Mouse (Mus musculus) thymus, postnatal 0 days (tissue): ENCODE results near the gene D430041D05Rik. TPM values are rescaled to one million over a fixed set of nuclear protein-coding genes. Genes with fewer than 3 reads are reported as not detected.

Experiments used
- DNase-seq: peaks from one replicate; pipeline ENCODE4 v3.0.0-alpha.2; 2015; ENCODE audit warnings: low spot score
- polyA plus RNA-seq: library from polyadenylated mRNA; unstranded; fragments of >200 nt; fragmentation: Nextera tagmentation; extraction: Ambion mirVana; gene quantifications from 2 replicates; pipeline ENCODE4 v1.2.1, GENCODE M21; 2015

The D430041D05Rik gene
- polyA plus RNA-seq, 1 experiment from 2014 or later = 1.1 TPM

GRCm38 (mm10) chr2:104408351-104408750 lies 2.5 kb downstream of the D430041D05Rik start:
- no peak for DNase-seq

GRCm38 (mm10) chr2:104407913-104408312 lies 2.9 kb downstream of the D430041D05Rik start:
- no peak for DNase-seq

DNA sequence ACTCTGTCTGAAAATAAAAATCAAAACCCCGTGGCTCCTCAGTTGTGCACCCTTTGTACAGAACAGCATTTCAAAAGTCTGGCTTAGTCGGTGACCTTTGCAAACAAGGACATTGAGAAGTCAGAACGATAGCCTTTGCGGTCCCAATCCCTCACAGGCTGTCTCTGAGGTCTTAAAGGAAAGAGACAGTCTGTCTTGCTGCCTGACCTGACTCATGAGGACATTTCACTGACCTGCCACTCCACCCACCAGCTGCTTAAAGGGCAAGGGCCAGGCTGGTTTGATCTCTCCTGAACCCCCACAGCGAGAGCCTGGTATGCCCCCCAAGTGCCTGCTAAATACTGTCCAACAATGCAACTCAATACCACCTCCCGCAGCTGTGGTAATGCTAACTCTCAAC lies 6.8 kb downstream of the D430041D05Rik start:
- DNase-seq = no peak

DNA sequence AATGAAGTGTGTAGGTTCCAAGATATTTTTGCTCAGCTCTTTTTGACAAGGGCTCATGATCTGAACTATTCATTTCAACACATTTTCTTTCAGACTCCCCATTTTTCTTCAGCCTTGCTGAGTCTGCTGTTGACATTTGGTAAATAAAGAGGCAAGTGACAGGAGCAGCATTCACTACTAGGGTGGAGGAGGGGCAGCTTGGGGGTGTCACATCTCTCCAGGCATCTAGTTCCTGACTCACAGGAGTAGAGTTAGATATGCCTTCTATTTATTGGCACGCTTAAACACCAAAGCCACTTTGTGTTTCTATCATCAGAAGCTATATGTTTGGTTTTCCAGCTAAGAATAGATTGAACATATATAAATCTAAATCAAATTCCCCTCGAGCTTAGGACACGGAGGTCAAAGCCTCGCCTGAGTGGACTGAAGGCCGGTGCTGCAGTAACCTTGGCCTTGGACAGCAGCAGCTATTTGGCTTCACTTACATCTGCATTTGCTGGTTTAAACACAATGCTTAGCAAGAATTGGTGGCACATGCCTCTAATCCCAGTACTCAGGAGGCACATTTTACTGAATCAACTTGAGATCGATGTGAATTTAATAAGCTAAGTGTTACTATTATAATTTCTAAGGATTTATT lies 12.0 kb downstream of the D430041D05Rik start:
- DNase-seq = no peak

- DNase-seq = no peak
Measured at GRCm38 (mm10) chr2:104395961-104396360, 14.9 kb downstream of the D430041D05Rik start.

- DNase-seq = no peak
Measured at GRCm38 (mm10) chr2:104394769-104395168, 16.0 kb downstream of the D430041D05Rik start.

DNA sequence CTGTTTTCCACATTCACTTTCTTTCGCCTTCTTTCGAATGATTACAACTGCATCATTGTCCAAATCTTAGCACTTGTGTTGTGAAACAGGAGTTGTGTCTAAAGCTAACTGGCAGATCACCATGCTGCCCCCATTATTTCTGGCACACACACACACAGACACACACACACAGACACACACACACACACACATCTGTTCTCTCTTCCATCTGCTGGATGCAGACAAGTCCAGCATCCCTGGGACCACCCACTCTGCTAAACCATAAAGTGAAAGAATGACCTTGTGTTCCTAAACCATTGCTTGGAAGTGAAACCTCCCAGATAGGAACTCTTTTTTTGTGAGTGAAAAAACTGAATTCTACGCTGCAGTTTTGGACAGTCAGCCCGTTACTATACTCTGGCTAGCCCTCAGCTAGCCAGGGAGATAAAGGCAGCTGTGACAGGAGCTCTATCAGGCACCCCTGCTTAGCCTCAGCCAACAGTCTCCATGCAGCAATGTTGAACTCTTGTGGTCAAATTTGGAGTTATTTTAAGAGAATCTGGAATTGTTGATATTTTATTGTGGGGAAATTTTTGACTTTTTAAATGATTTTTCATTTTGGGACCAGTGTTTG lies 18.0 kb downstream of the D430041D05Rik start:
- DNase-seq = no peak

DNA sequence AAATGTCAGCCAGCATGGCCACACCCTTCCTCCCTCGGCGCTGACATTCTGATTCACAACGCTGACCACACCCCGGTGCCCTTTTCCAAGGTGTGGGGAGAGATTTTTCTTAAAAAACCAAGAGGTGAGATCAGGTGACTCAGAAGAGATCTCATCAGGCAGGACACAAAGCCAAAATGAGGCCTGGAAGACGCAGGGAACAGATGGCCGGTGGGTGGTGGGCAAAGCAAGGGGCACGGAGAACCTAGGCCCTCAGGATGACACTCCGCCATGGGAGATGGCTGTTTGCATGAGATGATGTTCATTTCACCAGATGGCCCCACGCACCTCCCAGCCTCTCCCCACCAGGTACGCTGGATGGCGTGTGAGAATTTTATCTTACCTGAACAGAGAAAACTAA lies 21.6 kb downstream of the D430041D05Rik start:
- DNase-seq = no peak

- DNase-seq = peak; percentile 36
Measured at GRCm38 (mm10) chr2:104385941-104386340, 24.9 kb downstream of the D430041D05Rik start.

- DNase-seq = no peak
Measured at GRCm38 (mm10) chr2:104383589-104383988, 27.2 kb downstream of the D430041D05Rik start.

DNA sequence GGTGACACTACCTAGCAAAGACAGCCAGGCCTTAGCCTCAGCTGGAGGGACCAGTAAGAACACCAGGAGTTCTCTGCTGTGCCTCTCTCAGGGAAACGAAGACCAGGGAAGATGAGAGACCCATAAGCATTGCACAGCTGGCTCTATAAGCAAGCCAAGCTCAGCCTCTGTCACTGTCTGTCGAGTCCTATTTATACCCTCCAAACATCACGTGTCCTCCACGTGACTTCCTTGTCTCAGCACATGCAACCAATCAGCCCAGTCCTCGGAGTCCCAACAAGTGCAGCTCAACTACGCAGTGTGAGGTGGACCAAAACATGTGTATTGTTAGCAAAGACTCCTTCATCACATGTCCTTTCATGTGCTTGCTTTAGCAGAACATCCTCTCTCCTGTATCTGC lies 28.0 kb downstream of the D430041D05Rik start:
- DNase-seq = no peak

- DNase-seq = no peak
Measured at GRCm38 (mm10) chr2:104379304-104379703, 31.5 kb downstream of the D430041D05Rik start.

DNA sequence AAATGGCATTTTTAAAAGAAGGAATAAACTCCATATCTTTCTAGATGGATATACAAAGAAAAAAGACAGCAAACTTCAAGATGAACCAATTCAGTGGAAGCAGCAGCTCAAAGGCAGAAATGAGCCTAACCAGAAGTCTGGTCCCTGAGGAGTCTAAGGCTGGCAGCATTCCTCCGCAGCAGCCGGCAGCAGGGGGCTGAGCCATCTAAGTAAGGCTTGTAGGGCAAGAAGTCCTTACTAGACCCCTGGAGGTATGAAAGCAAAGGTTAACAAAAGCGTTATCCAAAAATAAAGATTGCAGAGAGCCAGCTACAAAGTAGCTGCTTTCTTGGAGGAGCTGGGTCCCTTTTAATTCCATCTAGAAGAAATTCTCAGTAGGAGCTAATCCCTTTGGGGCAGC lies 32.0 kb downstream of the D430041D05Rik start:
- DNase-seq = no peak

DNA sequence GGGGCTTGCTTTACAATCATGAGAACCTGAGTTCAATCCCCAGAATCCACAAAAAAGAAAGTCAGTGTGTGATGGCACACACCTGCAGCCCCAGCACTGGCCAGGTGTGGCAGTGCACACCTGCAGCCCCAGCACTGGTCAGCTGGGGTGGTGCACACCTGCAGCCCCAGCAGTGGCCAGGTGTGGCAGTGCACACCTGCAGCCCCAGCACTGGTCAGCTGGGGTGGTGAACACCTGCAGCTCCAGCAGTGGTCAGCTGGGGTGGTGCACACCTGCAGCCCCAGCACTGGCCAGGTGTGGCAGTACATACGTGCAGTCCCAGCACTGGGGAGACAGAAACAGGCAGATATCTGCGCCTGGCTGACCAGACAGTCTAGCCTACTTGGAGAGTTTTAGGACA lies 32.8 kb downstream of the D430041D05Rik start:
- DNase-seq = no peak

DNA sequence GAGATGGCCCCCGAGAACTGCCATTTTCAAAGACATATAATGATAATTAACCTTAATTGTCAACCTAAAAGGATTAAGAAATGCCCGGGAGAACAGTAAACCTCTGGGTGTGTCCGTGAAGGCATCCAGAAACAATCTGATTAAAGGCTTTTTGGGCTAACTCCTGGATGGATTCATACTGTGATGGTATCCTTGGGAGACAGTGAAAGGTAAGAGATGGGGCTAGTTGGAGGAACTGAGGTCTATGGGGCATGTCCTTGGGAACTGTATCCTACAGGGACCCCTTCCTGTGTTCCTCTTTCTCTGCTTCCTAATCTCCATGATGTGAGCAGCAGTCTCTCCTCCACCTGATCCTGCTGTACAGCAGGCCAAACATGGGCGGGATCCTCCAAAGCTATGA lies 38.7 kb downstream of the D430041D05Rik start:
- no peak for DNase-seq

DNA sequence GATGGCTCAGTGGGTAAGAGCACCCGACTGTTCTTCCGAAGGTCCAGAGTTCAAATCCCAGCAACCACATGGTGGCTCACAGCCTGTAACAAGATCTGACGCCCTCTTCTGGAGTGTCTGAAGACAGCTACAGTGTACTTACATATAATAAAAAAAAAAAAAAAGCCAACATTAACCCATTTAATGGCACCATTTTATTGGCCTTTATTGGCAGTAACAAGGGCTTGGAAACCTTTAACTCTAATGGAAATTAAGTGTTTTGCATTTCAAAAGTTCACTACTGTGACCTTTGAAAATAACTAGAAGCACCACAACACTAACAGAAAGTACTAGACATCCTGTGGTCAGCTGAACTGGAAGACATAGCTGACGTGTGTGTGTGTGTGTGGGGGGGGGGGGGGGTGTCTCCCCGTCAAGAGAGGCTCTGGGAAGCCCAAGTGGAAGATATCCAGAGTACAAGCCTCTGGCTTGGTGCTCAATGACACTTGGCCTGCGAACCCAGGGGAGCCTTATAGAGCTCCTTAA lies 39.1 kb downstream of the D430041D05Rik start:
- DNase-seq = no peak

DNA sequence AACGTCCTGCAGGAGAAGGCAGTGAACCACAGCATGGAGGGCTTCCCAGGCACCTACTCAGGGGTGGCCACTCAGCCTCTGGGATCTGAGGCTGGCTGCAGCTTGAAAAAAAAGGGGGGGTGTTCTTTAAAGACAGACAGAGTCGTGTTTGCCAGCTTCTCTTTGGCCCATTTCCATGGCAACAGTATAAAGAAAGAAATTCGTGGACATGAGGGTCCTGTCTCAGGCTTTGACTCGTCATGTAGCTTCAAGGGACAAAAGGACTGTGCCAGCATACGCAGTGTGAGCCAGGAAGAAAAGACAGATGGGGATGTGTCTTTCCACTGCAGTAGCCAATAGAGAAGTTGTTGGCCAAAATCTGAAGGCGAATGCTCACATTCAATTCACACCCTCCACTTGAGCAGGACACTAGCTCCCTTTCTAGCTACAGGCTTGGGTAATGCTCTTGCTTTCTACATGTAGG lies 42.9 kb downstream of the D430041D05Rik start:
- no peak for DNase-seq

DNA sequence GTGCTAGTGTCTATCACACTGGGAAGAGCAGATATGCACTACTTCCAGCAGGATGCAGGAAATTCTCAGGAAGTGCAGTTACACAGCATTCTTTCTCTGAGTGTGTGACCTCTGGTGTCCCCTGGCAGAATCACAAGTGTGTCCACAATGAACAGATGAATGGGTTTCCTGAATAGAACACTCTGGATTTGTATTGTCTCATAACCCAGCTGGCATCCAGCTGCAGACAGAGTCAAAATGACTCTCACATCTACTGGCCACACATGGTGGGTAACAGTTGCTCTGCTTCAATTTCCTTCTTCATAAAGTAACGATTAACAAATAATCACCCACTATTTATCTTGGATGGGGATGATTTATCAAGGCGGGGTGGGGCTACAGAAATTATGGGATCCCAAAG lies 43.5 kb downstream of the D430041D05Rik start:
- DNase-seq = no peak

- no peak for DNase-seq
Measured at GRCm38 (mm10) chr2:104359305-104359704, 51.5 kb downstream of the D430041D05Rik start.

- no peak for DNase-seq
Measured at GRCm38 (mm10) chr2:104358881-104359280, 51.9 kb downstream of the D430041D05Rik start.

GRCm38 (mm10) chr2:104356531-104356930 lies 54.3 kb downstream of the D430041D05Rik start:
- no peak for DNase-seq

GRCm38 (mm10) chr2:104354117-104354516 lies 56.7 kb downstream of the D430041D05Rik start:
- DNase-seq = no peak

DNA sequence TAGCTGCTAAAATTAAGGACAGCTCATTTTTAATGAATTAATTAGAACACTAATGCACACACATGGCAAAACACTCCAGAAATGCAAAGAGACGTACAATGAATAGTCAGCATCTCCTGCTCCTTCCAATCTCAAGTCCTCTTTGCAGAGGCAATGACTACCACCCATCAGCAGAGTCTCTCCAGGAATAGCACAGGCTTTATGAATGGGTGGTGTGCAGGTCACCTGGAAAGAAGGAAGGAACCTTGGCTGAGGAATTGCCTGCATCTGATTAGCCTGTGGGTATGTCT lies 58.7 kb downstream of the D430041D05Rik start:
- no peak for DNase-seq
